Mouse (Mus musculus) CH12.LX (cell line): ENCODE results near the gene Vsig8. TPM values are rescaled to one million over a fixed set of nuclear protein-coding genes. Genes with fewer than 3 reads are reported as not detected.

Experiments
- DNase-seq: peaks from one replicate; pipeline ENCODE4 v3.0.0-alpha.2; 2013; ENCODE audit errors: extremely low read depth
- H3K27ac ChIP-seq: 2 replicates; pipeline ENCODE4 v1.5.1; 2012; ENCODE audit warnings: low read depth, mild to moderate bottlenecking, control low read depth, moderate library complexity; ENCODE audit not compliant: insufficient read depth
- H3K27me3 ChIP-seq: replicated peaks from 2 replicates; pipeline ENCODE3; 2012; ENCODE audit warnings: inconsistent platforms
- H3K36me3 ChIP-seq, 2 experiments: replicated peaks in 1 of 2; 2 replicates each; pipeline versions ENCODE3 to v1.6.1; 2012; ENCODE audit warnings: inconsistent platforms in 1 of 2, low read length in 1 of 2, mild to moderate bottlenecking in 1 of 2, mixed read lengths in 1 of 2, moderate library complexity in 1 of 2; ENCODE audit not compliant: control insufficient read depth in 1 of 2, insufficient read depth in 1 of 2
- H3K4me1 ChIP-seq, 2 experiments: 2 replicates each; pipeline ENCODE4 v1.6.1; 2012; ENCODE audit warnings: inconsistent platforms in 1 of 2, moderate library complexity in 1 of 2; ENCODE audit not compliant: insufficient read depth in 2 of 2, control insufficient read depth in 1 of 2
- H3K4me2 ChIP-seq: 2 replicates; pipeline ENCODE4 v1.6.1; 2012; ENCODE audit warnings: low read depth, mild to moderate bottlenecking, control low read depth; ENCODE audit not compliant: poor library complexity, insufficient read depth, severe bottlenecking
- H3K4me3 ChIP-seq, 3 experiments: fragments of 150-350 bp in 1 of 3; sonication (generic) in 1 of 3; replicated peaks in 1 of 3; 2 replicates each; pipeline versions ENCODE3 to v1.5.1; 2011 to 2012; ENCODE audit warnings: low read depth in 2 of 3, low read length in 2 of 3, mild to moderate bottlenecking in 2 of 3, moderate library complexity in 2 of 3, control low read depth in 1 of 3, improper control_type of control experiment in 1 of 3, inconsistent platforms in 1 of 3, mixed read lengths in 1 of 3; ENCODE audit not compliant: poor library complexity in 1 of 3
- H3K79me2 ChIP-seq: replicated peaks from 2 replicates; pipeline ENCODE4 v1.6.1; 2012; ENCODE audit warnings: mild to moderate bottlenecking, moderate library complexity; ENCODE audit not compliant: control insufficient read depth, poor library complexity, insufficient read depth, severe bottlenecking; ENCODE audit errors: extremely low read depth
- H3K9ac ChIP-seq: 2 replicates; pipeline ENCODE4 v1.6.1; 2012; ENCODE audit warnings: low read depth, mild to moderate bottlenecking, control low read depth, moderate library complexity; ENCODE audit not compliant: insufficient read depth
- H3K9me3 ChIP-seq: replicated peaks from 2 replicates; pipeline ENCODE3; 2012; ENCODE audit warnings: low read length, inconsistent platforms, mixed read lengths
- CHD2 ChIP-seq: IDR thresholded peaks from 2 replicates; pipeline ENCODE4 v1.6.1; 2011; ENCODE audit warnings: low read length, improper control_type of control experiment
- CTCF ChIP-seq, 2 experiments: IDR thresholded peaks in 1 of 2; conservative IDR thresholded peaks in 1 of 2; 2 replicates each; pipeline ENCODE4 v1.5.1; 2011 to 2012; ENCODE audit warnings: low read depth in 2 of 2, low read length in 2 of 2, improper control_type of control experiment in 1 of 2, inconsistent platforms in 1 of 2, mild to moderate bottlenecking in 1 of 2, moderate library complexity in 1 of 2
- E2F4 ChIP-seq: IDR thresholded peaks from 2 replicates; pipeline ENCODE4 v1.6.1; 2011; ENCODE audit warnings: low read depth, low read length, improper control_type of control experiment; ENCODE audit not compliant: insufficient replicate concordance
- ELF1 ChIP-seq: IDR thresholded peaks from 2 replicates; pipeline ENCODE4 v1.6.1; 2014; ENCODE audit warnings: low read depth, mild to moderate bottlenecking, inconsistent platforms, low read length, improper control_type of control experiment
- EP300 ChIP-seq: IDR thresholded peaks from 2 replicates; pipeline ENCODE4 v1.6.1; 2011; ENCODE audit warnings: low read length, improper control_type of control experiment
- ETS1 ChIP-seq: conservative IDR thresholded peaks from 2 replicates; pipeline ENCODE4 v1.6.1; 2012; ENCODE audit warnings: low read depth, mild to moderate bottlenecking, inconsistent platforms, low read length, improper control_type of control experiment, moderate library complexity
- HCFC1 ChIP-seq: IDR thresholded peaks from 2 replicates; pipeline ENCODE4 v1.6.1; 2012; ENCODE audit warnings: low read depth, mild to moderate bottlenecking, inconsistent platforms, low read length, improper control_type of control experiment
- IRF4 ChIP-seq: IDR thresholded peaks from 2 replicates; pipeline ENCODE4 v1.6.1; 2014; ENCODE audit warnings: low read depth, mild to moderate bottlenecking, inconsistent platforms, low read length, improper control_type of control experiment
- JUN ChIP-seq: IDR thresholded peaks from 2 replicates; pipeline ENCODE4 v1.6.1; 2011; ENCODE audit warnings: low read depth, mild to moderate bottlenecking, low read length, improper control_type of control experiment, moderate library complexity; ENCODE audit not compliant: insufficient read depth
- MAX ChIP-seq: IDR thresholded peaks from 2 replicates; pipeline ENCODE4 v1.6.1; 2011; ENCODE audit warnings: low read length, improper control_type of control experiment
- MEF2A ChIP-seq: IDR thresholded peaks from 2 replicates; pipeline ENCODE4 v1.6.1; 2014; ENCODE audit warnings: low read depth, mild to moderate bottlenecking, inconsistent platforms, low read length, improper control_type of control experiment, borderline replicate concordance
- MYC ChIP-seq: IDR thresholded peaks from 2 replicates; pipeline ENCODE4 v1.6.1; 2011; ENCODE audit warnings: low read depth, mild to moderate bottlenecking, improper control_type of control experiment, low read length
- PAX5 ChIP-seq: IDR thresholded peaks from 2 replicates; pipeline ENCODE4 v1.6.1; 2012; ENCODE audit warnings: low read length, inconsistent platforms, mixed read lengths
- SIN3A ChIP-seq: IDR thresholded peaks from 2 replicates; pipeline ENCODE4 v1.6.1; 2012; ENCODE audit warnings: low read length, improper control_type of control experiment, inconsistent platforms
- SMC3 ChIP-seq: IDR thresholded peaks from 2 replicates; pipeline ENCODE4 v1.6.1; 2011; ENCODE audit warnings: low read depth, low read length, improper control_type of control experiment
- UBTF ChIP-seq: IDR thresholded peaks from 2 replicates; pipeline ENCODE4 v1.6.1; 2012; ENCODE audit warnings: low read depth, mild to moderate bottlenecking, inconsistent platforms, low read length, improper control_type of control experiment, moderate library complexity
- ZKSCAN1 ChIP-seq: IDR thresholded peaks from 2 replicates; pipeline ENCODE4 v1.6.1; 2012; ENCODE audit warnings: low read depth, inconsistent platforms, low read length, improper control_type of control experiment, borderline replicate concordance
- ZMIZ1 ChIP-seq: IDR thresholded peaks from 2 replicates; pipeline ENCODE4 v1.6.1; 2012; ENCODE audit warnings: low read depth, mild to moderate bottlenecking, inconsistent platforms, low read length, improper control_type of control experiment
- dilution Hi-C: fragments of 300-500 bp; cut with MboI; formaldehyde crosslinking; loops from 2 replicates; pipeline ENCODE4 v1.14.3; 2020; ENCODE audit warnings: low sequenced_read_pairs; ENCODE audit not compliant: extremely low pct_unique_long_range_greater_than_20kb, extremely low pct_ligation_motif_present
- in situ Hi-C: fragments of 300-500 bp; cut with MboI; formaldehyde crosslinking; loops from 3 replicates; pipeline ENCODE4 v1.14.3; 2019; ENCODE audit warnings: low sequenced_read_pairs, low pct_ligation_motif_present, low pct_unique_long_range_greater_than_20kb, mixed read lengths
- polyA plus RNA-seq: library from polyadenylated mRNA; unstranded; fragments of >175 nt; gene quantifications from 2 replicates; pipeline ENCODE4 v1.2.1, GENCODE M21; 2012; ENCODE audit warnings: low read depth; ENCODE audit not compliant: insufficient read length
- total RNA-seq, 2 experiments: library from RNA; depleted of rRNA; stranded (reverse); fragments of 300-350 nt in 1 of 2; fragments of >200 nt in 1 of 2; gene quantifications; 2 replicates each; pipeline ENCODE4 v1.2.3; 2012 to 2014

Gene Vsig8
- total and polyA plus RNA-seq, 3 experiments, result 0.17 to 0.29 TPM; not detected in 1

DNA sequence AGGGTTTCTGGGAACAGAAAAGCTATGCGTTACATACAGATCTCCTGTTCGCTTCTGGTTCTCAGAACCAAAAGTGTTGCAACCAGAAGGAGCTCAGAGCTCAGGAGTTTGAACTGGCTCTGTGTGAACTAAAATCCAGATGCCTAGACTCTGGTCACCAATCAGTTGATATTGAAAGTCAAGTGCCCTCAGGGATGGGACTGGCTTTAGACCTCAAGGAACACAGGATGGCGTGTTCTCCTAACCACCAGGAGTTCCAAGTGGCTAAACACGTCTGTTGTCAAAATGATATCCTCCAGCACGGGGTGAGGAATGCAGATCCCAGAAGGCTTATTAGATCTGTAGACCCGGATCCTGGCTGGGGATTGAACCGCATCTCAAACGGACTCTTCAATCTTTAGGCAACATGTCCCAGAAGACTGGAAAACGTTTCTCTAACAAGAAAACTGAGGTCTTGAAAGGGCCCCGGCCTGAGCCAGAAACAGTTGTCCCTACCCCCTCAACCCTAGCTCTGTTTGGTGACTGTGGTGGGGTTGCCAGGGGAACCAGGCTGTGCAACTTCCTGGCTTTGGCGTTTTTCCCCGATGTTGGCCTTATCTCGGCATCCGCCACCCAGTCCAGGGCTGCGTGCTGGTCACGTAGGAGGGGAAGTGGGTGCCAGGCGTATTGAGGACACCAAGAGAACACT lies 42.1 kb upstream of the Vsig8 start (continued):
- no peak for TF ChIP-seq IRF4
- no peak for TF ChIP-seq ZKSCAN1
- 0 out of 2 replicates have a peak, but pooled peaks have one; percentile 6 for TF ChIP-seq MYC
- no peak; the same call in 1 of the 2 replicates for TF ChIP-seq MEF2A

DNA sequence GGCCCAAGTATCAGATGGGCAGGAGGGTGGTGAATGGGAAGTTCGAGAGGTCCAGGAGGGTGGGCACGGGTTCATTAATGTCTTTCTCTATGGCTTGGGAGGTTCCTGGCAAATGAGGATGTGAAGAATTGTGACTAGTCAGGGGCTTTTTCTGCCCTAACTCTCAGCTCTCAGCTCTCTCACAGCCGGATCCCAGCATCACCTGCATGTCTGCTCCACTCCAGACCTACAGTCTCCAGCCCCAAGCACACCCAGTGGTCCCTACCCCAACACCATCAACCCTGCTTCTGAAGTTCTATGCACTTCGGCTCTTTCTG lies 41.6 kb upstream of the Vsig8 start:
- Histone ChIP-seq H3K27ac (peak overlapping the region; percentile 96), H3K4me1 (peaks cover 13 to 46% of the 10 kb centered on the region in 2 experiments), H3K4me2 (peak overlapping the region; percentile 84), H3K9ac (peak overlapping the region; percentile 88), H3K4me3 (peak overlapping the region; percentile 28 to 51 (median 49)), H3K9me3 (peaks cover 11% of the 10 kb centered on the region), H3K27me3 (no peaks in the 10 kb centered on the region), H3K36me3 (peaks cover 0 to 8% of the 10 kb centered on the region in 2 experiments), H3K79me2 (no peaks in the 10 kb centered on the region)
- in situ Hi-C loops, result no loop called here
- peak; percentile 8; the same call in 1 of the 2 replicates for TF ChIP-seq SMC3
- TF ChIP-seq MAX, result peak; percentile 36; the same call in 1 of the 2 replicates
- 0 out of 2 replicates have a peak, but pooled peaks have one; percentile 21 for TF ChIP-seq E2F4
- TF ChIP-seq ETS1, result peak; percentile 52
- no peak for TF ChIP-seq CTCF (conservative IDR thresholded peaks at IDR 0.05 in 1 of 2, IDR thresholded peaks at IDR 0.05 in 1 of 2; ENCODE audit: low read depth in 2 of 2, low read length in 2 of 2)
- no peak for TF ChIP-seq PAX5
- TF ChIP-seq HCFC1, result no peak; the same call in 1 of the 2 replicates
- TF ChIP-seq ELF1, result peak; percentile 6; the same call in 1 of the 2 replicates
- 0 out of 2 replicates have a peak, but pooled peaks have one; percentile 5 for TF ChIP-seq JUN
- 0 out of 2 replicates have a peak, but pooled peaks have one; percentile 23 for TF ChIP-seq MYC
- TF ChIP-seq UBTF, result peak; percentile 26; the same call in 1 of the 2 replicates
- peak; percentile 8; the same call in 1 of the 2 replicates for TF ChIP-seq SIN3A
- TF ChIP-seq EP300, result peak; percentile 79
- TF ChIP-seq CHD2, result no peak
- TF ChIP-seq IRF4, result peak; percentile 61; the same call in 1 of the 2 replicates
- 0 out of 2 replicates have a peak, but pooled peaks have one; percentile 11 for TF ChIP-seq ZMIZ1
- dilution Hi-C loops, result no loop called here
- peak; percentile 69 for DNase-seq
